Mouse (Mus musculus) spleen, postnatal 0 days (tissue): Measurements from ENCODE around the gene Zfp574. TPM values are rescaled to one million over a fixed set of nuclear protein-coding genes. Genes with fewer than 3 reads are reported as not detected.

ENCODE experiments used
- polyA plus RNA-seq: library from polyadenylated mRNA; unstranded; fragments of >200 nt; fragmentation: Nextera tagmentation; extraction: Ambion mirVana; gene quantifications from 2 replicates; pipeline ENCODE4 v1.2.1, GENCODE M21; 2015

The Zfp574 gene
- polyA plus RNA-seq = 11.1 and 11.5 TPM in 2 replicates

DNA sequence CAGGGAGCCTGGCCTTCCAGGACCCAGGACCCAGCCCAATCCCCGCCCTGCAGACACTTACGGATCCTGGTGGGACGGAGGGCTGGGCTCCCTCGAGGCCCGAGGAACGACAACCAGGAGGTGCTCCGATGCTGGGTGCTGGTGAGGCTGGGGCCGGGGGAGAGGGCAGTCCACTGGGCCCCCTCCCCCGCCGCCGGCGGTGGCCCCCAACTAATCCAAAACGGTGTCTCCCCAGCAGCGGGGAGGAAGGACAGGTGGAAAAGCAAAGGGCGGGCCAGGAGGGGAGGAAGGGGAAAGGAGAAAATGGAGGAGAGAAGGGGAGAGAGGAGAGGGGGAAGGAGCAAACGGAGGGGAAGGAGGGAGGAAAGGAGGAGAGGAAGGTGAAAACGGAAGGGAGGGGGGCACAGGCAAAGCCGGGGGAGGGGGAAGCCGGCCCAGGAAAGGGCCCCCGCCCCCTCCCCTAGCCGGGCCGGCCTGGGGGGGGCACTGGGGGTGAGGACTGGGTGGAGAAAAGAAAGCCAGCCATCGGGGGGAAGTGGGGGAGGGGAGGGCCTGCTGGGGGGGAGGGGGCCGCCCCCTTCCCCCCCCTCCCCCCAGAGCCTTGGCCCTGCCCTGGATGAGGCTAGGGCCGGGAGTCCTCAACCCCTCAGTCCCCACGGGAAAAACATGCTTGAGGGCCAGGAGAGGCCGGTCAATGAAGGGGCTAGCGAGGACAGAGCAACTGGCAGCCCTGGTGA, at the start of gene Zfp574, which contains the start of gene Grik5:
Zfp574 (plus strand) TSS at position 589 of the 737 bp plus-strand sequence.
Grik5 (minus strand) TSS at position 368 of the 737 bp plus-strand sequence.

Other genes with a start within 250 kb of the Zfp574 start
- 5.9 and 6.7 TPM in 2 replicates for gene Gm9844, start 210.4 kb upstream of the Zfp574 start, polyA plus RNA-seq
- gene Lypd4, start 202.6 kb upstream of the Zfp574 start, polyA plus RNA-seq = not detected in 2 replicates
- not detected in 2 replicates for gene Dmrtc2, start 202.5 kb upstream of the Zfp574 start, polyA plus RNA-seq
- 2,329 and 2,383 TPM in 2 replicates for gene Rps19, start 188.2 kb upstream of the Zfp574 start, polyA plus RNA-seq
- gene Cd79a, start 175.2 kb upstream of the Zfp574 start, polyA plus RNA-seq = 41.4 and 57.4 TPM in 2 replicates
- 95.4 and 107 TPM in 2 replicates for gene Arhgef1, start 169.7 kb upstream of the Zfp574 start, polyA plus RNA-seq
- not detected in 2 replicates for gene Gm4881, start 128.1 kb upstream of the Zfp574 start, polyA plus RNA-seq
- 128 and 155 TPM in 2 replicates for gene Rabac1, start 99.8 kb upstream of the Zfp574 start, polyA plus RNA-seq
- gene Atp1a3, start 66.6 kb upstream of the Zfp574 start, polyA plus RNA-seq = 3.6 and 5.3 TPM in 2 replicates
- 1.8 and 2.3 TPM in 2 replicates for gene Grik5, start 221 bp upstream of the Zfp574 start, polyA plus RNA-seq
- 3.1 and 5.7 TPM in 2 replicates for gene Pou2f2, start 107.2 kb downstream of the Zfp574 start, polyA plus RNA-seq
- 37.7 and 40.2 TPM in 2 replicates for gene Dedd2, start 148.0 kb downstream of the Zfp574 start, polyA plus RNA-seq
- 2.0 and 2.6 TPM in 2 replicates for gene Zfp526, start 148.9 kb downstream of the Zfp574 start, polyA plus RNA-seq
- gene Gsk3a, start 165.3 kb downstream of the Zfp574 start, polyA plus RNA-seq = 8.8 and 10.1 TPM in 2 replicates
- 3.6 and 5.5 TPM in 2 replicates for gene Erf, start 178.2 kb downstream of the Zfp574 start, polyA plus RNA-seq
- gene Cic, start 195.1 kb downstream of the Zfp574 start, polyA plus RNA-seq = 26.2 and 28.6 TPM in 2 replicates
- gene Pafah1b3, start 225.4 kb downstream of the Zfp574 start, polyA plus RNA-seq = 37.1 and 53.3 TPM in 2 replicates
- gene Prr19, start 228.8 kb downstream of the Zfp574 start, polyA plus RNA-seq = not detected in 2 replicates
- not detected in 2 replicates for gene Tmem145, start 233.5 kb downstream of the Zfp574 start, polyA plus RNA-seq
- 2.4 and 2.8 TPM in 2 replicates for gene Megf8, start 244.6 kb downstream of the Zfp574 start, polyA plus RNA-seq